Mouse (Mus musculus) left cerebral cortex, postnatal 36 days (tissue): ENCODE data around the gene Slc12a7. TPM values are rescaled to one million over a fixed set of nuclear protein-coding genes. Genes with fewer than 3 reads are reported as not detected.
A peak's percentile ranks its signal among the peaks of the same experiment; 100 is the strongest.

Experiments used
- DNase-seq, 2 experiments: peaks; one replicate each; pipeline ENCODE4 v3.0.0; 2021 to 2022; ENCODE audit warnings: low spot score in 2 of 2, mixed read lengths in 1 of 2
- intact Hi-C: fragments of 180-260 bp; cut with DNase I; formaldehyde crosslinking; loops from one replicate; pipeline ENCODE4 v1.15.1; 2025
- total RNA-seq, 2 experiments: library from RNA; stranded (reverse); gene quantifications; 2 replicates each; pipeline ENCODE4 v1.2.3; 2021

The Slc12a7 gene
- total RNA-seq, 2 experiments from 2014 or later: 3.6 to 3.8 TPM

DNA sequence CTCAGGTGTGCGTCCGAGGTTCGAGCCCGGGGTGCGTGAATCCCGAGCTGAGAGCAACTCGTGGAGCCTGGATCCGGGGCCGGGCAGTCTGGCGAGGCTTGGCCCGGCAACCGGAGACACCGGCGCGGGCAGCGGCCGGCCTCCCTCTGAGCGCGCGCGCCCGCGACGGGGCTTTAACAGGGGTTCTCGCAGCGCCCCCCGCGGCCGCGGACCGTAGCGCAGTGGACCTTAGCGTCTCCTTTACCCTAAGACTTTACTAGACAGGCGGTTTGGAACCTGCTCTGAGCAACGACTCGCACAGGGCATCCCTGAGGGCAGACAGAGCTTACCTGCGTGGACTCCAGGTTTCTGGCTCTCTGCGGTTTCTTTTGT lies 114.6 kb downstream of the Slc12a7 start, which contains the start of gene Nkd2:
TSS of gene Nkd2 (minus strand) at position 167 of the 372 bp plus-strand sequence.
- peak; percentile 54 to 65 for DNase-seq
- intact Hi-C loops: no loop called here

Other genes with a start within 250 kb of the Slc12a7 start
- under 1 TPM; 0.10 to 0.23 TPM for gene Slc6a3, start 196.3 kb upstream of the Slc12a7 start, total RNA-seq
- 100 to 1,000 TPM; 122 to 134 TPM for gene Clptm1l, start 129.1 kb upstream of the Slc12a7 start, total RNA-seq
- 1 to 10 TPM; 2.2 to 3.1 TPM for gene Tert, start 106.2 kb upstream of the Slc12a7 start, total RNA-seq
- gene Slc6a18, start 55.1 kb upstream of the Slc12a7 start, total RNA-seq: not detected
- under 1 TPM in 1 of 2 experiments, not detected in 1; 0.15 TPM for gene Slc6a19, start 28.2 kb upstream of the Slc12a7 start, total RNA-seq
- 1 to 10 TPM; 2.4 to 3.2 TPM for gene Nkd2, start 114.5 kb downstream of the Slc12a7 start, total RNA-seq
- 1 to 10 TPM; 1.3 to 1.4 TPM for gene Trip13, start 204.7 kb downstream of the Slc12a7 start, total RNA-seq
- gene Brd9, start 204.7 kb downstream of the Slc12a7 start, total RNA-seq: 10 to 100 TPM; 71.1 to 83.8 TPM
- gene Zdhhc11, start 230.8 kb downstream of the Slc12a7 start, total RNA-seq: not detected